Mouse (Mus musculus): ENCODE data around the gene Plekhg1. TPM values are rescaled to one million over a fixed set of nuclear protein-coding genes. Genes with fewer than 3 reads are reported as not detected.

Plekhg1 gene
- total RNA-seq, 1 experiment from 2014 or later = 0.32 TPM

GRCm38 (mm10) chr10:3867298-3867697, 127.1 kb downstream of the Plekhg1 start:
- ATAC-seq (replicated peaks; ENCODE audit: low read depth, poor library complexity, severe bottlenecking) = no peak

GRCm38 (mm10) chr10:3870828-3871227, 130.7 kb downstream of the Plekhg1 start:
- no peak for ATAC-seq (replicated peaks; ENCODE audit: low read depth, poor library complexity, severe bottlenecking)

GRCm38 (mm10) chr10:3873467-3873866, 133.3 kb downstream of the Plekhg1 start:
- no peak for ATAC-seq (replicated peaks; ENCODE audit: low read depth, poor library complexity, severe bottlenecking)

GRCm38 (mm10) chr10:3877852-3878535, 137.8 kb downstream of the Plekhg1 start:
- no peak for ATAC-seq (replicated peaks; ENCODE audit: low read depth, poor library complexity, severe bottlenecking)

GRCm38 (mm10) chr10:3881179-3881578, 141.0 kb downstream of the Plekhg1 start:
- ATAC-seq (replicated peaks; ENCODE audit: low read depth, poor library complexity, severe bottlenecking) = no peak

GRCm38 (mm10) chr10:3888510-3888909, 148.3 kb downstream of the Plekhg1 start:
- ATAC-seq (replicated peaks; ENCODE audit: low read depth, poor library complexity, severe bottlenecking) = no peak

GRCm38 (mm10) chr10:3891381-3892263, 151.5 kb downstream of the Plekhg1 start:
- ATAC-seq (replicated peaks; ENCODE audit: low read depth, poor library complexity, severe bottlenecking) = no peak

GRCm38 (mm10) chr10:3892368-3892767, 152.2 kb downstream of the Plekhg1 start:
- ATAC-seq (replicated peaks; ENCODE audit: low read depth, poor library complexity, severe bottlenecking) = no peak

- no peak for ATAC-seq (replicated peaks; ENCODE audit: low read depth, poor library complexity, severe bottlenecking)
Observed at GRCm38 (mm10) chr10:3898068-3898467, 157.9 kb downstream of the Plekhg1 start.

GRCm38 (mm10) chr10:3900416-3900956, 160.3 kb downstream of the Plekhg1 start:
- ATAC-seq (replicated peaks; ENCODE audit: low read depth, poor library complexity, severe bottlenecking) = no peak

GRCm38 (mm10) chr10:3905747-3906146, 165.6 kb downstream of the Plekhg1 start:
- ATAC-seq (replicated peaks; ENCODE audit: low read depth, poor library complexity, severe bottlenecking) = no peak

- ATAC-seq (replicated peaks; ENCODE audit: low read depth, poor library complexity, severe bottlenecking) = no peak
Observed at GRCm38 (mm10) chr10:3914104-3914503, 173.9 kb downstream of the Plekhg1 start.

GRCm38 (mm10) chr10:3920368-3921152, 180.4 kb downstream of the Plekhg1 start:
- ATAC-seq (replicated peaks; ENCODE audit: low read depth, poor library complexity, severe bottlenecking) = no peak

- no peak for ATAC-seq (replicated peaks; ENCODE audit: low read depth, poor library complexity, severe bottlenecking)
Observed at GRCm38 (mm10) chr10:3928008-3928545, 187.9 kb downstream of the Plekhg1 start.

GRCm38 (mm10) chr10:3931831-3932230, 191.7 kb downstream of the Plekhg1 start:
- ATAC-seq (replicated peaks; ENCODE audit: low read depth, poor library complexity, severe bottlenecking) = no peak

GRCm38 (mm10) chr10:3933311-3933940, 193.3 kb downstream of the Plekhg1 start:
- ATAC-seq (replicated peaks; ENCODE audit: low read depth, poor library complexity, severe bottlenecking) = no peak

- ATAC-seq (replicated peaks; ENCODE audit: low read depth, poor library complexity, severe bottlenecking) = peak; percentile 94
Observed at GRCm38 (mm10) chr10:3936864-3937263, 196.7 kb downstream of the Plekhg1 start.

GRCm38 (mm10) chr10:3939895-3940595, 199.9 kb downstream of the Plekhg1 start:
- ATAC-seq (replicated peaks; ENCODE audit: low read depth, poor library complexity, severe bottlenecking) = no peak

GRCm38 (mm10) chr10:3940596-3940975, 200.4 kb downstream of the Plekhg1 start:
- ATAC-seq (replicated peaks; ENCODE audit: low read depth, poor library complexity, severe bottlenecking) = no peak

Data from common myeloid progenitor, adult 5-6 weeks (primary cell).